Mouse (Mus musculus) brain, embryonic 14.5 days (tissue): Measurements from ENCODE around the gene Edem2. TPM values are rescaled to one million over a fixed set of nuclear protein-coding genes. Genes with fewer than 3 reads are reported as not detected.

ENCODE experiments used
- DNase-seq: peaks from one replicate; pipeline ENCODE4 v3.0.0-alpha.2; 2011; ENCODE audit warnings: low read depth
- CTCF ChIP-seq: fragments of 200-500 bp; IDR thresholded peaks from 2 replicates; pipeline ENCODE4 v1.5.1; 2012; ENCODE audit warnings: inconsistent platforms, mild to moderate bottlenecking, moderate library complexity, borderline replicate concordance; ENCODE audit not compliant: insufficient read depth, insufficient read length; ENCODE audit errors: extremely low read depth
- POLR2A ChIP-seq: fragments of 200-500 bp; IDR thresholded peaks from 2 replicates; pipeline ENCODE4 v1.6.1; 2012; ENCODE audit warnings: mild to moderate bottlenecking, inconsistent platforms, borderline replicate concordance; ENCODE audit not compliant: poor library complexity, insufficient read depth, insufficient read length, severe bottlenecking; ENCODE audit errors: extremely low read depth
- polyA plus RNA-seq: library from polyadenylated mRNA; depleted of rRNA; stranded (reverse); fragments of >200 nt; gene quantifications from 2 replicates; pipeline ENCODE4 v1.2.3, GENCODE M21; 2012; rRNA removed

Gene Edem2
- polyA plus RNA-seq, result 58.4 and 84.7 TPM in 2 replicates

DNA sequence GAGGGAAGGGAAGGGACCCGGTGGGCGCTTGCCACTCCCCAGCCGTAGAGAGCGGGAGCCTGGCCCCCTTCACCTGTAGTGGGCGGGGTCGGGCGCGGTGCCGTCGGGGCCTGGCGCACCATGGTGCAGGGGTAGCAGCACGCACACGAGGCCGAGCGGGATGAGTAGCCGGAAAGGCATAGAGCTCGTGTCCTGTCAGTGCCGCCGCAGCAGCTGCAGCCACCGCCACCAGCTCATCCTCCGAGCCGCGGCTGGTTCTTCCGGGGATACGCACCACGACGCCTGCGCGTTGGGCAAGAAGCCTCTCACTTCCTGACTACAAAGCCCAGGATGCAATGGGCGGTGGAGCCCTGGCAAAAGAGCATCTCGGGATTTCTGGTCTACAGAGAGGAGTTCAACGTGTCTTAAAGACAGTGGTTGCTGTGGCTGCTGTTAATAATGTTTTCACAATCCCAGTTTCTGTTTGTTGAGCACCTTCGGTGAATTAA lies at the start of gene Edem2:
Gene Edem2, minus strand, starts transcription at position 318 of the 488 bp plus-strand sequence.
- peak; percentile 98 for DNase-seq
- TF ChIP-seq POLR2A (peak; percentile 78; the same call in 1 of the 2 replicates), CTCF (no peak)

GRCm38 (mm10) chr2:155779066-155779465 lies 49.8 kb upstream of the Edem2 start:
- DNase-seq, result peak; percentile 71
- TF ChIP-seq POLR2A (no peak), CTCF (no peak)

GRCm38 (mm10) chr2:155778004-155778403 lies 48.7 kb upstream of the Edem2 start:
- DNase-seq, result no peak
- TF ChIP-seq CTCF (no peak), POLR2A (no peak)

GRCm38 (mm10) chr2:155777688-155777985 lies 48.4 kb upstream of the Edem2 start:
- TF ChIP-seq POLR2A (no peak), CTCF (no peak)
- no peak for DNase-seq

DNA sequence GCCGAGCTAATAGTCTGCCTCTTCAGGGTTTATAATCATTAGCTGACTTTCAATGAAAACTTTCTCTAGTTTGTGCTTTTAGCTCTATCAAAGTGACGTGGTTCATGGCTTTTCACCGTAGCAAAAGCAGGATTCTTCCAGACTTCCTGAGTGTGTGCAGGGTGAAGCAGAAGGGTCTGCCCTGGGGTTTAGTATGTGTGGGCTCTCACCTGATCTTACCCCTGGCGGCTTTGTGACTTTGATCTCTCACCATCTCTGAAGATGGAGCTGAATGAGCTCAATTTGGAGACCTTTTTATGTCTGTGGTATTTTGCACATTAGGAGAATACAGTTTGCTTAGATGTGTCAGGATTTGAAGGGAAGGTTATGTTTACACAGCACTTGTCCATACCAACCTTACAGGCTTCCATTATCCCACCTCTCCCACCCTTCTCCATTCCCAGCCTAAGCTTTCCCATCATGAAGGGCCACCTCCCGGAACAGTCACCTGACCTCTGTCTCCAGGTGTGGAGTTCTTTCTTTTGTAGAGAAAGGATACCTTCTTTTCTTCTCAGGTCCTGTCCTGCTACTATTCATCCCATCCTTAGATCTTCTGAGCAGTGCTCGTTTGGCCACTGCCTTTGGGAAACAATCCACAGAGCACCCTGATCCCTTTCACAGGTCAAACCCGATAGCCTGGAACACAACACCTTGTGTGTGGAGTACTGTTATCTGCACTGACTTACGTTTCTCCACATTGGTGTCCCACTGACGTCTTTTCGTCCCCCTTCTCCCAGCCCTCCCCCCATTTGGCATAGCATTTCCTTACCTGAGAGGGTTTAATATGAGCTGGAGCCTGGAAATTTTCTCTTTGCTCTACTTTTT lies 47.8 kb upstream of the Edem2 start:
- no peak for DNase-seq
- TF ChIP-seq CTCF (no peak), POLR2A (no peak)

DNA sequence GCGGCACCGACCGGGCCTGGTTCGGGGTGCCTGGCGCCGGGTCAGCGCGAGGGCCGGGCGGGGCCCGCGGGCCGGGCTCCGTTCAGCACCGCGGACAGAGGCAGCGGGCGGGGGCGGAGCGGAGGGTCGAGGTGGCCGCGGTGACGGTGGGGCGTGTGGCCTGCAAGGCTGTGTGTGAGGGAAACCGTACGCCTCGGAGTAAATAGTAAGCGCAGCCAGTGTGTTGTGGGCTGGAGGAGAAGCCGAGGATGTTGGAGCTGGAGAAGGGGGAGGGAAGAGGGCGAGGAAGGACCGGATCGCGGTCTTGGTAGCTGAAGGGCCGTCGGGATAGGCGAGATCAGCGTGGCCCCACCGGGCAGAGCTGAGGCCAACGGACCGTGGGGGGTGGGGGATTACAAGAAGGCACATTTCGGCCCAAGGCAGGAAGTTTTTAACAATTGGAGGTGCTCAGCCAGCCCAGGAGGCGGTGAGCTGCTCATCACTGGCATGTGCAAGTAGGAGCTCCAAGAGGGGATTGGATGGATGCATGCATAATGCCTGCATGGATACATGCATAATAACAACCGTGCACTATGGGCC lies 46.5 kb upstream of the Edem2 start:
- peak; percentile 79 for DNase-seq
- peak; percentile 8; the same call in 1 of the 2 replicates for TF ChIP-seq POLR2A
- TF ChIP-seq CTCF, result no peak

- TF ChIP-seq CTCF, result no peak
- no peak for TF ChIP-seq POLR2A
- no peak for DNase-seq
These were observed 45.8 kb upstream of the Edem2 start, which contains the start of gene Mmp24 for GRCm38 (mm10) chr2:155774927-155775684. TSS of gene Mmp24 (plus strand) at chr2:155775342.

DNA sequence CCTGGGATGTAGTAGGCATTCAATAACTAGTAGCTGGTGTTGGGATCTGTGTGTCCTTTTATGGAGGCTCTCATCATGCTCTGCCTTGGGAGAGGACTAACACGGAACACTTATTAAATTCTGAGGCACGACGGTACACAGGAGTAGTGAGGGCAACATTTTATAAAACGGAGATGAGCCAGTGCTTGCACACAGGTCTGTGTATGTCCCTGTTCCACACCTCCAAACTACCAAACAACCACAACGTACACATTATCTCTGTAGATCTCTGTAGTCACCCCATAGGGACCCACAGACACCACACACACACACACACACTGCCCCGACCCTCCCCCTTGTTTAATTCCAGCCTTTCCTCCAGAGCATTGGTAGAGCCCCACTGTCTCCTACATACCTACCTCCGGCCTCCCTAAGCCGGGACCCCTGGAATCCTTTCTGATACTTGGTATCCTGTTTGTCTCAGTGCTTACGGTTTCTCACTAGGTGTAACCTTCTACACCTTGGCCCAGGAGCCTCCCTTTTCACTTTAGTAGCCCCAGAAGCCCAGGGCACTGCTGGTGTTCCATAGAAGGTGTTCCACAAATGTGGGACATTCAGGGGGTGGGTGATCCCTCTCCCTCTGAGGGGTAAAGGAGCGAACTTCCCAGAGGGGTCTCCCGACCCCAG lies 45.1 kb upstream of the Edem2 start:
- DNase-seq, result no peak
- TF ChIP-seq POLR2A, result no peak
- no peak for TF ChIP-seq CTCF

GRCm38 (mm10) chr2:155773664-155774063 lies 44.4 kb upstream of the Edem2 start:
- no peak for TF ChIP-seq CTCF
- TF ChIP-seq POLR2A, result no peak
- DNase-seq, result no peak

DNA sequence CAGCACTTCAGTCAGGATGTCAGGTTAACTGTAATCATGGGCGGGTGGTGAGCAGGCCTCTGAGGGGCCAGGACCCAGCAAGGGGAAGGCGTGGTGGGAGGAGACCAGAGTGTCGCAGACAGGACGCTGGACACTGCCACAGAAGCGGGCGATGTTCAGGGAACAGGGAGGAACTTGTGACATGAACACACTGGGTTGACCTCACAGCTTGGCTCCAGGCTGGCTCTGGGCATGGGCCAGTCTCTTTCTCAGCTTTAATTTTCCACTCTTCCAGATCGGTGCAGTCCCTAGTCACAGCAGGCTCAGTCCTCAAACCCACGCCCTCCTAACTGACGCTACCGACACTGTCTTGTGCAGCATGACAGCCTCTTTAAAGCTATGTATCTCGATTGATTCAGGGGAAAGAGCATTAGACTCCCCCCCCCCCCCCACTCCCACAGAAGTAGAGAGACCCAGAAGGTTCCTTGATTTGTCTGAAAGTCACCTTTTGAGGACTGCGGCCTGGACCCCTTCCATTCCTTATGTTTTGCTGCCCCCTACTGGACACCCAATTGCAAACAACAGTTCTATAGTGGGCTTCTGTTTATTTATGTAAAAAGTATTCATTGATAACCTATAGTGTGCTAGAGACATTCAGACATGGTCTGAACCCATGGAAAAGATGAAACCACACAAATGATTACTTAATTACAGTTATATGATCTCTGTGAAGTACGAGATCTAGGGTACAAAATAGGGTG lies 35.6 kb upstream of the Edem2 start:
- TF ChIP-seq CTCF (peak; percentile 79; the same call in 1 of the 2 replicates), POLR2A (no peak)

More for the DNA sequence above, 35.6 kb upstream of the Edem2 start:
- DNase-seq, result peak; percentile 87
